8 mouse cellular contexts compared by ENCODE assay signal in genomic region chr15:80948145-80949135, GRCm38 (mm10). TPM values are rescaled to one million over a fixed set of nuclear protein-coding genes. Genes with fewer than 3 reads are reported as not detected.
DNase-seq lines count a peak whose midpoint lies in the region; ATAC-seq and TF ChIP-seq lines count a peak whose summit lies in the region.

TSS of gene Adsl (plus strand) at chr15:80948490.

- H3K4me3 ChIP-seq in G1E (ENCODE audit: low read depth, low read length): peak within 1 kb of the TSS; percentile 92
- peak within 1 kb of the TSS; percentile 86 for H3K4me3 ChIP-seq in forebrain, postnatal 0 days (ENCODE audit: low read depth, low read length)
- peak within 1 kb of the TSS; percentile 81 for H3K4me3 ChIP-seq in lung, embryonic 15.5 days

- peak within 1 kb of the TSS; percentile 68 for H3K4me2 ChIP-seq in forebrain, postnatal 0 days (ENCODE audit: low read depth)
- H3K4me2 ChIP-seq in lung, embryonic 15.5 days: peak within 1 kb of the TSS; percentile 82

- under 1% methylated on average over 63 of the region's 63 CpGs for WGBS in forebrain, postnatal 0 days
- WGBS in lung, embryonic 15.5 days: under 1% methylated on average over 63 of the region's 63 CpGs

- H3K9ac ChIP-seq in forebrain, postnatal 0 days: peak within 1 kb of the TSS; percentile 63
- peak within 1 kb of the TSS; percentile 71 for H3K9ac ChIP-seq in lung, embryonic 15.5 days

- H3K9me3 ChIP-seq in G1E (replicated peaks): no peaks in the 10 kb centered on the region
- no peaks in the 10 kb centered on the region for H3K9me3 ChIP-seq in forebrain, postnatal 0 days (ENCODE audit: low read length)
- H3K9me3 ChIP-seq in lung, embryonic 15.5 days: no peaks in the 10 kb centered on the region

- TF ChIP-seq CTCF in G1E (IDR thresholded peaks at IDR 0.05; ENCODE audit: low read depth, low read length): peak; percentile 98
- TF ChIP-seq CTCF in forebrain, postnatal 0 days (IDR thresholded peaks at IDR 0.05; ENCODE audit: low read depth): peak; percentile 96

- H3K27me3 ChIP-seq in G1E (ENCODE audit: insufficient read depth, low read length): no peaks in the 10 kb centered on the region
- no peaks in the 10 kb centered on the region for H3K27me3 ChIP-seq in forebrain, postnatal 0 days (ENCODE audit: insufficient read depth, low read length)
- no peaks in the 10 kb centered on the region for H3K27me3 ChIP-seq in lung, embryonic 15.5 days

- DNase-seq in G1E (ENCODE audit: low spot score): peak; percentile 88
- peak; percentile 84 to 91 for DNase-seq in cerebellum, adult 18-20 months
- DNase-seq in forebrain, postnatal 0 days: peak; percentile 93
- peak; percentile 91 for DNase-seq in heart, postnatal 4 days
- DNase-seq in layer of hippocampus, adult 8-10 months (ENCODE audit: low spot score in 2 of 2): peak; percentile 65 to 85
- peak; percentile 77 for DNase-seq in ovary, adult 18-20 months (ENCODE audit: low spot score)
- DNase-seq in thymus, postnatal 0 days (ENCODE audit: low spot score): peak; percentile 90

- H3K36me3 ChIP-seq in G1E (replicated peaks): peaks cover 39% of the 10 kb centered on the region
- H3K36me3 ChIP-seq in forebrain, postnatal 0 days (ENCODE audit: insufficient read depth): peaks cover 14% of the 10 kb centered on the region
- peaks cover 15% of the 10 kb centered on the region for H3K36me3 ChIP-seq in lung, embryonic 15.5 days

- H3K4me1 ChIP-seq in G1E (ENCODE audit: insufficient read depth, low read depth, low read length): peaks cover 47% of the 10 kb centered on the region
- peaks cover 4% of the 10 kb centered on the region; the same call in 1 of the 2 replicates for H3K4me1 ChIP-seq in forebrain, postnatal 0 days (ENCODE audit: insufficient read depth)
- peaks cover 12% of the 10 kb centered on the region for H3K4me1 ChIP-seq in lung, embryonic 15.5 days

- ATAC-seq in G1E (ENCODE audit: extremely low read depth, insufficient number of reproducible peaks, low FRiP score, poor library complexity, severe bottlenecking): peak; percentile 80
- peak; percentile 97 for ATAC-seq in forebrain, postnatal 0 days
- ATAC-seq in lung, embryonic 15.5 days (ENCODE audit: borderline replicate concordance, extremely low read depth, low FRiP score, low TSS enrichment): peak; percentile 93

- peak within 1 kb of the TSS; percentile 50; the same call in 1 of the 2 replicates for H3K27ac ChIP-seq in forebrain, postnatal 0 days (ENCODE audit: low read depth, low read length)
- H3K27ac ChIP-seq in lung, embryonic 15.5 days: peak within 1 kb of the TSS; percentile 93

RNA-seq across cellular contexts. Expression of gene Adsl, which starts in this region (rescaled TPM):
- total RNA-seq in G1E (2014; fragmentation: Nextera tagmentation) (91.9 and 112 TPM in 2 replicates), G1E (2017) (174 and 221 TPM in 2 replicates)
- 57.9 and 79.0 TPM in 2 replicates for polyA plus RNA-seq in G1E (2012)
- 80.3 and 82.2 TPM in 2 replicates for total RNA-seq in forebrain, postnatal 0 days (2014; rRNA removed)
- polyA plus RNA-seq in forebrain, postnatal 0 days (2015; fragmentation: Nextera tagmentation; extraction: Ambion mirVana): 51.4 and 77.1 TPM in 2 replicates
- 10 to 100 TPM; 86.7 to 91.9 TPM for total RNA-seq in heart, postnatal 4 days (2021)
- 10 to 100 TPM; 24.8 to 31.2 (median 28.4) TPM for total RNA-seq in layer of hippocampus, adult 8-10 months (2022)
- 157 and 171 TPM in 2 replicates for polyA plus RNA-seq in lung, embryonic 15.5 days (2015; fragmentation: Nextera tagmentation; extraction: Ambion mirVana)
- 132 and 145 TPM in 2 replicates for polyA plus RNA-seq in thymus, postnatal 0 days (2015; fragmentation: Nextera tagmentation; extraction: Ambion mirVana)

Comparison
In these comparisons a context has a peak if more than half of its experiments do, and no peak if none do; other contexts are left out.
1. Peak in every context shown above with its lines: DNase-seq, ATAC-seq, H3K4me3 ChIP-seq and H3K27ac ChIP-seq.